Mouse (Mus musculus): ENCODE measurements at regions not wholly inside any gene's neighbourhood (a gene's known extent, or its start where the extent isn't known, plus 50 kb on each side); places are given as distances from the start of the nearest gene placed in this dataset.

- DNase-seq (ENCODE audit: low spot score): peak; percentile 36
Measured at GRCm38 (mm10) chr2:79185234-79186101, 69.8 kb upstream of the Itga4 start.

GRCm38 (mm10) chr2:79186878-79187277 is 68.3 kb upstream of the Itga4 start:
- DNase-seq (ENCODE audit: low spot score): no peak

GRCm38 (mm10) chr2:79188511-79189193 is 66.6 kb upstream of the Itga4 start:
- no peak for DNase-seq (ENCODE audit: low spot score)

GRCm38 (mm10) chr2:79193851-79194250 is 61.4 kb upstream of the Itga4 start:
- DNase-seq (ENCODE audit: low spot score): no peak

- no peak for DNase-seq (ENCODE audit: low spot score)
Measured at GRCm38 (mm10) chr2:79201677-79202076, 53.5 kb upstream of the Itga4 start.

All from embryo, embryonic 10.5 days (tissue).